24 mouse cellular contexts compared by ENCODE assay signal in genomic region chr13:74356491-74356890, GRCm38 (mm10). TPM values are rescaled to one million over a fixed set of nuclear protein-coding genes. Genes with fewer than 3 reads are reported as not detected.
"Had no signal": no experiment of that assay in that cellular context is flagged by ENCODE, and none has a peak within 500 bp of the region (broad histone marks: within the 10 kb centered on the region; RNA-seq: fewer than 3 reads in every experiment).

No protein-coding gene starts in this region.

- DNase-seq: lung, adult 18-20 months; lung, embryonic 14.5 days; lung, postnatal 10 days; lung, postnatal 4 days; midbrain, embryonic 14.5 days; retina, postnatal 1 day; right cerebral cortex, adult 18-20 months; right cerebral cortex, postnatal 25 days; right cerebral cortex, postnatal 4 days; spleen, adult 18-20 months; thymus, adult 2 months; thymus, postnatal 25 days; thymus, postnatal 4 days had no signal

RNA-seq across cellular contexts. Expression of gene Lrrc14b, which starts 7.3 kb away (rescaled TPM):
- total RNA-seq: megakaryocyte, adult 5-6 weeks; megakaryocyte-erythroid progenitor cell, adult 5-6 weeks had no signal
- polyA plus RNA-seq: lung, embryonic 14.5 days; lung, embryonic 16.5 days; midbrain, embryonic 10.5 days; midbrain, embryonic 12.5 days; midbrain, embryonic 14.5 days; midbrain, embryonic 16.5 days; neural tube, embryonic 11.5 days; neural tube, embryonic 13.5 days; neural tube, embryonic 15.5 days; stomach, embryonic 14.5 days; stomach, embryonic 16.5 days had no signal
